Mouse (Mus musculus) liver, postnatal 0 days (tissue): ENCODE measurements around the gene Lurap1. TPM values are rescaled to one million over a fixed set of nuclear protein-coding genes. Genes with fewer than 3 reads are reported as not detected.

Source experiments
- ATAC-seq: fragments of 200-750 bp; cut with Nextera tagmentation; 2 replicates; pipeline ENCODE4 v1.8.0; 2017; ENCODE audit warnings: mild to moderate bottlenecking, moderate library complexity
- DNase-seq: peaks from one replicate; pipeline ENCODE4 v3.0.0-alpha.2; 2016
- H3K27ac ChIP-seq: fragments of 300-500 bp; sonication (generic); 2 replicates; pipeline ENCODE4 v1.5.1; 2014; ENCODE audit warnings: antibody characterized with exemption, moderate library complexity, mild to moderate bottlenecking, low read depth
- H3K27me3 ChIP-seq: fragments of 300-500 bp; sonication (generic); 2 replicates; pipeline ENCODE4 v1.6.1; 2014; ENCODE audit warnings: low read length, control low read depth, mixed read lengths; ENCODE audit not compliant: insufficient read depth
- H3K36me3 ChIP-seq: fragments of 300-500 bp; sonication (generic); replicated peaks from 2 replicates; pipeline ENCODE4 v1.6.1; 2014; ENCODE audit warnings: mild to moderate bottlenecking, control low read depth, low read length, moderate library complexity, mixed read lengths; ENCODE audit not compliant: insufficient read depth
- H3K4me1 ChIP-seq: fragments of 300-500 bp; sonication (generic); 2 replicates; pipeline ENCODE4 v1.6.1; 2014; ENCODE audit warnings: antibody characterized with exemption, mild to moderate bottlenecking, control low read depth; ENCODE audit not compliant: insufficient read depth
- H3K4me2 ChIP-seq: fragments of 300-500 bp; sonication (generic); 2 replicates; pipeline ENCODE4 v1.6.1; 2014; ENCODE audit warnings: low read depth, mild to moderate bottlenecking, low read length, moderate library complexity, mixed read lengths
- H3K4me3 ChIP-seq: fragments of 300-500 bp; sonication (generic); 2 replicates; pipeline ENCODE4 v1.5.1; 2014; ENCODE audit warnings: low read depth, low read length
- H3K9ac ChIP-seq: fragments of 300-500 bp; sonication (generic); replicated peaks from 2 replicates; pipeline ENCODE4 v1.6.1; 2014; ENCODE audit warnings: mild to moderate bottlenecking, moderate library complexity
- H3K9me3 ChIP-seq: fragments of 300-500 bp; sonication (generic); 2 replicates; pipeline ENCODE4 v1.6.1; 2016; ENCODE audit warnings: mild to moderate bottlenecking, control low read depth, low read length, mixed read lengths
- CTCF ChIP-seq: sonication (generic); IDR thresholded peaks from 2 replicates; pipeline ENCODE4 v1.5.1; 2016; ENCODE audit warnings: antibody characterized with exemption, low read depth
- EP300 ChIP-seq: IDR thresholded peaks from 2 replicates; pipeline ENCODE4 v1.6.1; 2016; ENCODE audit warnings: antibody characterized with exemption, low read depth, mild to moderate bottlenecking
- WGBS: fragments of 180-500 bp; shearing (Covaris S2); extraction: QIAGEN DNeasy Blood & Tissue Kit; methylation state at CpG from one replicate; pipeline ENCODE4 v1.1.7; 2014; ENCODE audit not compliant: insufficient replicate concordance; 5-methylcytosine and 5-hydroxymethylcytosine counted together
- polyA plus RNA-seq: library from polyadenylated mRNA; unstranded; fragments of >200 nt; fragmentation: Nextera tagmentation; extraction: Ambion mirVana; gene quantifications from 2 replicates; pipeline ENCODE4 v1.2.1, GENCODE M21; 2015

The Lurap1 gene
- polyA plus RNA-seq, 1 experiment from 2014 or later: 0.27 TPM

GRCm38 (mm10) chr4:116100959-116101358 lies 50.2 kb downstream of the Lurap1 start:
- no peaks in the 10 kb centered on the region for H3K9me3 ChIP-seq
- H3K27ac ChIP-seq: no peak overlapping the region
- H3K36me3 ChIP-seq: peaks cover 44% of the 10 kb centered on the region
- H3K27me3 ChIP-seq: no peaks in the 10 kb centered on the region
- ATAC-seq (peak; percentile 68), DNase-seq (no peak)
- WGBS: 36% methylated on average over 7 of the region's 7 CpGs
- no peak overlapping the region for H3K4me3 ChIP-seq
- TF ChIP-seq CTCF (no peak), EP300 (peak; percentile 86)
- H3K4me1 ChIP-seq: peaks cover 3% of the 10 kb centered on the region; the same call in 1 of the 2 replicates
- H3K9ac ChIP-seq: no peak overlapping the region
- no peak overlapping the region for H3K4me2 ChIP-seq

GRCm38 (mm10) chr4:116097211-116097610 lies 53.9 kb downstream of the Lurap1 start:
- 60% methylated on average over 8 of the region's 8 CpGs for WGBS
- TF ChIP-seq EP300 (no peak), CTCF (no peak)
- H3K9ac ChIP-seq: no peak overlapping the region
- H3K4me3 ChIP-seq: no peak overlapping the region
- H3K36me3 ChIP-seq: peaks cover 61% of the 10 kb centered on the region
- no peak overlapping the region for H3K4me2 ChIP-seq
- ATAC-seq: peak; percentile 92
- H3K27me3 ChIP-seq: no peaks in the 10 kb centered on the region
- no peaks in the 10 kb centered on the region for H3K9me3 ChIP-seq
- DNase-seq: peak; percentile 60
- peaks cover 3% of the 10 kb centered on the region; the same call in 1 of the 2 replicates for H3K4me1 ChIP-seq
- H3K27ac ChIP-seq: peak overlapping the region; percentile 4; the same call in 1 of the 2 replicates

GRCm38 (mm10) chr4:116096291-116096690 lies 54.8 kb downstream of the Lurap1 start:
- Histone ChIP-seq H3K4me2 (no peak overlapping the region), H3K4me3 (no peak overlapping the region), H3K36me3 (peaks cover 66% of the 10 kb centered on the region), H3K27ac (no peak overlapping the region), H3K27me3 (no peaks in the 10 kb centered on the region), H3K9me3 (no peaks in the 10 kb centered on the region), H3K4me1 (peaks cover 3% of the 10 kb centered on the region; the same call in 1 of the 2 replicates), H3K9ac (no peak overlapping the region)
- DNase-seq: no peak
- WGBS: 94% methylated on average over 10 of the region's 10 CpGs
- no peak for ATAC-seq
- no peak for TF ChIP-seq CTCF
- TF ChIP-seq EP300: no peak

- H3K9ac ChIP-seq: no peak overlapping the region
- no peaks in the 10 kb centered on the region for H3K4me1 ChIP-seq
- no peak for ATAC-seq
- no peak overlapping the region for H3K4me3 ChIP-seq
- no peak for TF ChIP-seq EP300
- no peak for TF ChIP-seq CTCF
- WGBS: 88% methylated on average over 23 of the region's 23 CpGs
- peaks cover 51% of the 10 kb centered on the region for H3K36me3 ChIP-seq
- no peaks in the 10 kb centered on the region for H3K9me3 ChIP-seq
- H3K27me3 ChIP-seq: no peaks in the 10 kb centered on the region
- no peak overlapping the region for H3K4me2 ChIP-seq
- H3K27ac ChIP-seq: no peak overlapping the region
- no peak for DNase-seq
Measured at GRCm38 (mm10) chr4:116088510-116089249, 62.5 kb downstream of the Lurap1 start.

Other genes with a start within 250 kb of the Lurap1 start
- not detected in 2 replicates for gene Dmbx1, start 211.4 kb downstream of the Lurap1 start, polyA plus RNA-seq
- 31.4 and 34.2 TPM in 2 replicates for gene Faah, start 133.4 kb downstream of the Lurap1 start, polyA plus RNA-seq
- gene Nsun4, start 97.5 kb downstream of the Lurap1 start, polyA plus RNA-seq: 8.4 and 8.7 TPM in 2 replicates
- 563 and 605 TPM in 2 replicates for gene Uqcrh, start 76.3 kb downstream of the Lurap1 start, polyA plus RNA-seq
- gene Lrrc41, start 76.1 kb downstream of the Lurap1 start, polyA plus RNA-seq: 22.9 and 23.3 TPM in 2 replicates
- 7.3 and 10.3 TPM in 2 replicates for gene Rad54l, start 27.6 kb downstream of the Lurap1 start, polyA plus RNA-seq
- gene Pomgnt1, start 27.5 kb downstream of the Lurap1 start, polyA plus RNA-seq: 8.8 and 9.2 TPM in 2 replicates
- gene Tspan1, start 16.3 kb upstream of the Lurap1 start, polyA plus RNA-seq: 0.08 TPM in 1 of 2 replicates, not detected in the other
- not detected in 2 replicates for gene 1700042G07Rik, start 22.0 kb upstream of the Lurap1 start, polyA plus RNA-seq
- gene Gm49337, start 22.0 kb upstream of the Lurap1 start, polyA plus RNA-seq: not detected in 2 replicates
- gene Pik3r3, start 70.3 kb upstream of the Lurap1 start, polyA plus RNA-seq: 0.30 and 0.46 TPM in 2 replicates